Mouse (Mus musculus): ENCODE data around the gene Pbx4. TPM values are rescaled to one million over a fixed set of nuclear protein-coding genes. Genes with fewer than 3 reads are reported as not detected.

Pbx4 gene
- polyA plus RNA-seq, 1 experiment from 2014 or later: 2.0 TPM

GRCm38 (mm10) chr8:69796721-69797345 is 35.5 kb upstream of the Pbx4 start:
- no peak overlapping the region for H3K27ac ChIP-seq (ENCODE audit: low read length)
- H3K36me3 ChIP-seq (ENCODE audit: control insufficient read depth, insufficient read depth): peaks cover 66% of the 10 kb centered on the region
- peaks cover 10% of the 10 kb centered on the region for H3K4me1 ChIP-seq (ENCODE audit: control insufficient read depth, low read depth, low read length)
- no peak overlapping the region for H3K4me2 ChIP-seq (ENCODE audit: low read depth, low read length)
- WGBS (ENCODE audit: insufficient replicate concordance): 89% methylated on average over 16 of the region's 16 CpGs
- no peaks in the 10 kb centered on the region for H3K27me3 ChIP-seq (ENCODE audit: control insufficient read depth, insufficient read depth, low read depth, low read length)
- ATAC-seq (ENCODE audit: low read depth): no peak
- H3K4me3 ChIP-seq (ENCODE audit: low read depth, low read length): no peak overlapping the region
- H3K9ac ChIP-seq (ENCODE audit: low read depth, low read length): no peak overlapping the region
- no peaks in the 10 kb centered on the region for H3K9me3 ChIP-seq (replicated peaks; ENCODE audit: control insufficient read depth, low read length)

- H3K36me3 ChIP-seq (ENCODE audit: control insufficient read depth, insufficient read depth): peaks cover 74% of the 10 kb centered on the region
- H3K9ac ChIP-seq (ENCODE audit: low read depth, low read length): no peak overlapping the region
- ATAC-seq (ENCODE audit: low read depth): no peak
- no peak overlapping the region for H3K4me3 ChIP-seq (ENCODE audit: low read depth, low read length)
- no peak overlapping the region for H3K4me2 ChIP-seq (ENCODE audit: low read depth, low read length)
- WGBS (ENCODE audit: insufficient replicate concordance): 89% methylated on average over 10 of the region's 10 CpGs
- H3K4me1 ChIP-seq (ENCODE audit: control insufficient read depth, low read depth, low read length): peaks cover 2% of the 10 kb centered on the region
- no peaks in the 10 kb centered on the region for H3K27me3 ChIP-seq (ENCODE audit: control insufficient read depth, insufficient read depth, low read depth, low read length)
- H3K27ac ChIP-seq (ENCODE audit: low read length): no peak overlapping the region
- no peaks in the 10 kb centered on the region for H3K9me3 ChIP-seq (replicated peaks; ENCODE audit: control insufficient read depth, low read length)
Measured at GRCm38 (mm10) chr8:69797661-69798060, 34.6 kb upstream of the Pbx4 start.

- H3K9me3 ChIP-seq (replicated peaks; ENCODE audit: control insufficient read depth, low read length): no peaks in the 10 kb centered on the region
- no peak for ATAC-seq (ENCODE audit: low read depth)
- no peak overlapping the region for H3K4me2 ChIP-seq (ENCODE audit: low read depth, low read length)
- H3K9ac ChIP-seq (ENCODE audit: low read depth, low read length): no peak overlapping the region
- H3K4me3 ChIP-seq (ENCODE audit: low read depth, low read length): no peak overlapping the region
- peaks cover 81% of the 10 kb centered on the region for H3K36me3 ChIP-seq (ENCODE audit: control insufficient read depth, insufficient read depth)
- H3K4me1 ChIP-seq (ENCODE audit: control insufficient read depth, low read depth, low read length): no peaks in the 10 kb centered on the region
- H3K27ac ChIP-seq (ENCODE audit: low read length): no peak overlapping the region
- no peaks in the 10 kb centered on the region for H3K27me3 ChIP-seq (ENCODE audit: control insufficient read depth, insufficient read depth, low read depth, low read length)
- 78% methylated on average over 8 of the region's 8 CpGs for WGBS (ENCODE audit: insufficient replicate concordance)
Measured at GRCm38 (mm10) chr8:69799261-69799660, 33.0 kb upstream of the Pbx4 start.

- Histone ChIP-seq H3K27me3 (ENCODE audit: control insufficient read depth, insufficient read depth, low read depth, low read length) (no peaks in the 10 kb centered on the region), H3K4me2 (ENCODE audit: low read depth, low read length) (no peak overlapping the region), H3K4me3 (ENCODE audit: low read depth, low read length) (no peak overlapping the region), H3K9ac (ENCODE audit: low read depth, low read length) (no peak overlapping the region), H3K36me3 (ENCODE audit: control insufficient read depth, insufficient read depth) (peaks cover 79% of the 10 kb centered on the region), H3K9me3 (replicated peaks; ENCODE audit: control insufficient read depth, low read length) (no peaks in the 10 kb centered on the region), H3K27ac (ENCODE audit: low read length) (no peak overlapping the region), H3K4me1 (ENCODE audit: control insufficient read depth, low read depth, low read length) (no peaks in the 10 kb centered on the region)
- 89% methylated on average over 5 of the region's 5 CpGs for WGBS (ENCODE audit: insufficient replicate concordance)
- ATAC-seq (ENCODE audit: low read depth): no peak
Measured at GRCm38 (mm10) chr8:69799946-69800345, 32.3 kb upstream of the Pbx4 start.

GRCm38 (mm10) chr8:69801796-69802195 is 30.5 kb upstream of the Pbx4 start:
- Histone ChIP-seq H3K9me3 (replicated peaks; ENCODE audit: control insufficient read depth, low read length) (no peaks in the 10 kb centered on the region), H3K27me3 (ENCODE audit: control insufficient read depth, insufficient read depth, low read depth, low read length) (no peaks in the 10 kb centered on the region), H3K4me1 (ENCODE audit: control insufficient read depth, low read depth, low read length) (no peaks in the 10 kb centered on the region), H3K36me3 (ENCODE audit: control insufficient read depth, insufficient read depth) (peaks cover 87% of the 10 kb centered on the region), H3K4me3 (ENCODE audit: low read depth, low read length) (no peak overlapping the region), H3K4me2 (ENCODE audit: low read depth, low read length) (no peak overlapping the region), H3K9ac (ENCODE audit: low read depth, low read length) (no peak overlapping the region), H3K27ac (ENCODE audit: low read length) (no peak overlapping the region)
- ATAC-seq (ENCODE audit: low read depth): no peak
- 84% methylated on average over 4 of the region's 4 CpGs for WGBS (ENCODE audit: insufficient replicate concordance)

GRCm38 (mm10) chr8:69802216-69802615 is 30.1 kb upstream of the Pbx4 start:
- peaks cover 87% of the 10 kb centered on the region for H3K36me3 ChIP-seq (ENCODE audit: control insufficient read depth, insufficient read depth)
- H3K4me2 ChIP-seq (ENCODE audit: low read depth, low read length): no peak overlapping the region
- no peak for ATAC-seq (ENCODE audit: low read depth)
- H3K9ac ChIP-seq (ENCODE audit: low read depth, low read length): no peak overlapping the region
- H3K27ac ChIP-seq (ENCODE audit: low read length): no peak overlapping the region
- no peaks in the 10 kb centered on the region for H3K27me3 ChIP-seq (ENCODE audit: control insufficient read depth, insufficient read depth, low read depth, low read length)
- no peaks in the 10 kb centered on the region for H3K9me3 ChIP-seq (replicated peaks; ENCODE audit: control insufficient read depth, low read length)
- H3K4me3 ChIP-seq (ENCODE audit: low read depth, low read length): no peak overlapping the region
- H3K4me1 ChIP-seq (ENCODE audit: control insufficient read depth, low read depth, low read length): no peaks in the 10 kb centered on the region

GRCm38 (mm10) chr8:69803366-69803765 is 28.9 kb upstream of the Pbx4 start:
- H3K36me3 ChIP-seq (ENCODE audit: control insufficient read depth, insufficient read depth): peaks cover 82% of the 10 kb centered on the region
- WGBS (ENCODE audit: insufficient replicate concordance): 86% methylated on average over 7 of the region's 7 CpGs

GRCm38 (mm10) chr8:69804537-69804936 is 27.8 kb upstream of the Pbx4 start:
- H3K36me3 ChIP-seq (ENCODE audit: control insufficient read depth, insufficient read depth): peaks cover 71% of the 10 kb centered on the region
- WGBS (ENCODE audit: insufficient replicate concordance): 83% methylated on average over 6 of the region's 6 CpGs

More at GRCm38 (mm10) chr8:69803366-69803765, 28.9 kb upstream of the Pbx4 start:
- no peak overlapping the region for H3K4me3 ChIP-seq (ENCODE audit: low read depth, low read length)
- no peak overlapping the region for H3K27ac ChIP-seq (ENCODE audit: low read length)
- no peak overlapping the region for H3K4me2 ChIP-seq (ENCODE audit: low read depth, low read length)
- H3K27me3 ChIP-seq (ENCODE audit: control insufficient read depth, insufficient read depth, low read depth, low read length): no peaks in the 10 kb centered on the region
- H3K9me3 ChIP-seq (replicated peaks; ENCODE audit: control insufficient read depth, low read length): no peaks in the 10 kb centered on the region
- no peak for ATAC-seq (ENCODE audit: low read depth)
- 0 out of 2 replicates have a peak, but pooled peaks cover 1% of the 10 kb centered on the region for H3K4me1 ChIP-seq (ENCODE audit: control insufficient read depth, low read depth, low read length)
- no peak overlapping the region for H3K9ac ChIP-seq (ENCODE audit: low read depth, low read length)

GRCm38 (mm10) chr8:69805086-69805485 is 27.2 kb upstream of the Pbx4 start:
- Histone ChIP-seq H3K4me3 (ENCODE audit: low read depth, low read length) (no peak overlapping the region), H3K27me3 (ENCODE audit: control insufficient read depth, insufficient read depth, low read depth, low read length) (no peaks in the 10 kb centered on the region), H3K9ac (ENCODE audit: low read depth, low read length) (no peak overlapping the region), H3K36me3 (ENCODE audit: control insufficient read depth, insufficient read depth) (peaks cover 66% of the 10 kb centered on the region), H3K9me3 (replicated peaks; ENCODE audit: control insufficient read depth, low read length) (no peaks in the 10 kb centered on the region), H3K4me2 (ENCODE audit: low read depth, low read length) (no peak overlapping the region), H3K27ac (ENCODE audit: low read length) (no peak overlapping the region), H3K4me1 (ENCODE audit: control insufficient read depth, low read depth, low read length) (peaks cover 9% of the 10 kb centered on the region)
- no peak for ATAC-seq (ENCODE audit: low read depth)
- WGBS (ENCODE audit: insufficient replicate concordance): 86% methylated on average over 10 of the region's 10 CpGs

More at GRCm38 (mm10) chr8:69804537-69804936, 27.8 kb upstream of the Pbx4 start:
- H3K4me2 ChIP-seq (ENCODE audit: low read depth, low read length): no peak overlapping the region
- peaks cover 9% of the 10 kb centered on the region for H3K4me1 ChIP-seq (ENCODE audit: control insufficient read depth, low read depth, low read length)
- H3K4me3 ChIP-seq (ENCODE audit: low read depth, low read length): no peak overlapping the region
- no peak overlapping the region for H3K27ac ChIP-seq (ENCODE audit: low read length)
- H3K9ac ChIP-seq (ENCODE audit: low read depth, low read length): no peak overlapping the region
- no peaks in the 10 kb centered on the region for H3K27me3 ChIP-seq (ENCODE audit: control insufficient read depth, insufficient read depth, low read depth, low read length)
- H3K9me3 ChIP-seq (replicated peaks; ENCODE audit: control insufficient read depth, low read length): no peaks in the 10 kb centered on the region
- no peak for ATAC-seq (ENCODE audit: low read depth)
